Mouse (Mus musculus) spleen, adult 18-20 months (tissue): ENCODE data around the gene Thegl.
"Not testable (repeated sequence)": the region's sequence is repeated elsewhere in the genome, so short reads cannot be mapped to it uniquely, and the experiment has no call there.

Experiments used
- DNase-seq, 2 experiments: peaks; one replicate each; pipeline ENCODE4 v3.0.0; 2022; ENCODE audit warnings: mixed read lengths in 2 of 2

The Thegl gene

GRCm38 (mm10) chr5:77015544-77016482, at the start of gene Thegl:
Gene Thegl (plus strand): TSS chr5:77016023.
- peak; percentile 53 to 69 for DNase-seq

GRCm38 (mm10) chr5:76969250-76969649, 46.6 kb upstream of the Thegl start:
- DNase-seq = no peak

- not testable (repeated sequence) for DNase-seq
Measured at GRCm38 (mm10) chr5:76971115-76971514, 44.7 kb upstream of the Thegl start.

- DNase-seq = no peak
Measured at GRCm38 (mm10) chr5:76973488-76973887, 42.3 kb upstream of the Thegl start.

GRCm38 (mm10) chr5:76974207-76974553, 41.6 kb upstream of the Thegl start:
- DNase-seq = no peak

GRCm38 (mm10) chr5:76974554-76975285, 41.1 kb upstream of the Thegl start, which contains the start of gene Srp72:
Gene Srp72 (plus strand): TSS chr5:76974683.
- DNase-seq = peak; percentile 67 to 76

- no peak for DNase-seq
Measured at GRCm38 (mm10) chr5:76975736-76976135, 40.1 kb upstream of the Thegl start.

- no peak for DNase-seq
Measured at GRCm38 (mm10) chr5:76984015-76984414, 31.8 kb upstream of the Thegl start.

GRCm38 (mm10) chr5:76990789-76991188, 25.0 kb upstream of the Thegl start:
- no peak for DNase-seq

- no peak for DNase-seq
Measured at GRCm38 (mm10) chr5:76993174-76993814, 22.5 kb upstream of the Thegl start.

- DNase-seq = no peak
Measured at GRCm38 (mm10) chr5:76998416-76998815, 17.4 kb upstream of the Thegl start.

- DNase-seq = no peak
Measured at GRCm38 (mm10) chr5:77001192-77001591, 14.6 kb upstream of the Thegl start.

- no peak for DNase-seq
Measured at GRCm38 (mm10) chr5:77004051-77004821, 11.6 kb upstream of the Thegl start, which contains the start of gene Arl9. Gene Arl9 (plus strand): TSS chr5:77004055.

- DNase-seq = no peak
Measured at GRCm38 (mm10) chr5:77010352-77010751, 5.5 kb upstream of the Thegl start.

- DNase-seq = no peak
Measured at GRCm38 (mm10) chr5:77011082-77011481, 4.7 kb upstream of the Thegl start.

- DNase-seq = no peak
Measured at GRCm38 (mm10) chr5:77013171-77013570, 2.7 kb upstream of the Thegl start.

GRCm38 (mm10) chr5:77028034-77028433, 12.2 kb downstream of the Thegl start:
- no peak for DNase-seq

- peak in 1 of 2 experiments; percentile 41 for DNase-seq
Measured at GRCm38 (mm10) chr5:77029735-77030134, 13.9 kb downstream of the Thegl start.

- DNase-seq = not testable (repeated sequence)
Measured at GRCm38 (mm10) chr5:77035101-77035500, 19.3 kb downstream of the Thegl start.

- DNase-seq = no peak
Measured at GRCm38 (mm10) chr5:77038451-77038850, 22.6 kb downstream of the Thegl start.

- no peak for DNase-seq
Measured at GRCm38 (mm10) chr5:77039391-77039790, 23.6 kb downstream of the Thegl start.

- DNase-seq = no peak
Measured at GRCm38 (mm10) chr5:77044362-77044761, 28.5 kb downstream of the Thegl start.
